Mouse (Mus musculus) midbrain, embryonic 16.5 days (tissue): ENCODE measurements around the gene Nol10. TPM values are rescaled to one million over a fixed set of nuclear protein-coding genes. Genes with fewer than 3 reads are reported as not detected.

Experiments
- ATAC-seq: fragments of 200-750 bp; cut with Nextera tagmentation; 2 replicates; pipeline ENCODE4 v1.8.0; 2017; ENCODE audit warnings: moderate TSS enrichment
- H3K27ac ChIP-seq: fragments of 300-500 bp; sonication (generic); 2 replicates; pipeline ENCODE4 v1.5.1; 2014; ENCODE audit warnings: mild to moderate bottlenecking, low read length, mixed read lengths
- H3K27me3 ChIP-seq: fragments of 300-500 bp; sonication (generic); 2 replicates; pipeline ENCODE4 v1.6.1; 2014; ENCODE audit warnings: low read depth, low read length, mixed read lengths; ENCODE audit not compliant: control insufficient read depth, insufficient read depth
- H3K36me3 ChIP-seq: fragments of 300-500 bp; sonication (generic); 2 replicates; pipeline ENCODE4 v1.6.1; 2014; ENCODE audit warnings: mild to moderate bottlenecking, low read length, moderate library complexity, mixed read lengths; ENCODE audit not compliant: control insufficient read depth, insufficient read depth
- H3K4me1 ChIP-seq: fragments of 300-500 bp; sonication (generic); 2 replicates; pipeline ENCODE4 v1.6.1; 2014; ENCODE audit warnings: mild to moderate bottlenecking, low read length, mixed read lengths; ENCODE audit not compliant: control insufficient read depth, insufficient read depth
- H3K4me2 ChIP-seq: fragments of 300-500 bp; sonication (generic); 2 replicates; pipeline ENCODE4 v1.6.1; 2014; ENCODE audit warnings: mild to moderate bottlenecking, low read length, mixed read lengths
- H3K4me3 ChIP-seq: fragments of 300-500 bp; sonication (generic); 2 replicates; pipeline ENCODE4 v1.5.1; 2014; ENCODE audit warnings: low read depth, mild to moderate bottlenecking, low read length, moderate library complexity, mixed read lengths
- H3K9ac ChIP-seq: fragments of 300-500 bp; sonication (generic); 2 replicates; pipeline ENCODE4 v1.6.1; 2014; ENCODE audit warnings: low read depth, low read length, mixed read lengths
- H3K9me3 ChIP-seq: fragments of 300-500 bp; sonication (generic); replicated peaks from 2 replicates; pipeline ENCODE4 v1.6.1; 2014; ENCODE audit warnings: mild to moderate bottlenecking, low read length, mixed read lengths; ENCODE audit not compliant: control insufficient read depth, poor library complexity, severe bottlenecking
- WGBS: fragments of 180-500 bp; shearing (Covaris S2); extraction: QIAGEN DNeasy Blood & Tissue Kit; methylation state at CpG from one replicate; pipeline ENCODE4 v1.1.7; 2014; 5-methylcytosine and 5-hydroxymethylcytosine counted together
- polyA plus RNA-seq: library from polyadenylated mRNA; unstranded; fragments of >200 nt; fragmentation: Nextera tagmentation; extraction: Ambion mirVana; gene quantifications from 2 replicates; pipeline ENCODE4 v1.2.1, GENCODE M21; 2015

Nol10 gene
- polyA plus RNA-seq, 1 experiment from 2014 or later: 22.3 TPM

DNA sequence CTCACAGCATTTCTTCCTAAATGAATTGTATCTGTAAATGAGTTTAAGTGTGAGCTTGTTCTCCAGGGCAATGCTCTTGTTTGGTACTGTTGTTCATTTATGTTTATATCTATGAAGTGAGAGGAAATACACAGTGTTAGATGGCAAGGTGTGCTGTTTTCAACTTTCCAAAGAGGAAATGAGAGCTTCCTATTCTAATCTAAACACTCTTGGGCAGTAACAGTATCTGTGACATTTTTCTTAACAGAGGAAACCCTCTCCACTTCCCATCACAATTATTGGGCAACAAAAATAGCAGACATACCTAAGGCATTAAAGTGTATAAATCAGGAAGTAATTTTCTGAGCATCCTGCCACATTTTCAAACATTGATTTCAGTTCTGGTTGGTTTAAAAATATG, 41.8 kb downstream of the Nol10 start:
- no peaks in the 10 kb centered on the region for H3K9me3 ChIP-seq
- no peak overlapping the region for H3K27ac ChIP-seq
- no peaks in the 10 kb centered on the region for H3K4me1 ChIP-seq
- H3K36me3 ChIP-seq: 0 out of 2 replicates have a peak, but pooled peaks cover 2% of the 10 kb centered on the region
- no peak overlapping the region for H3K4me3 ChIP-seq
- no peak overlapping the region for H3K4me2 ChIP-seq
- H3K27me3 ChIP-seq: no peaks in the 10 kb centered on the region
- no peak for ATAC-seq
- no peak overlapping the region for H3K9ac ChIP-seq

DNA sequence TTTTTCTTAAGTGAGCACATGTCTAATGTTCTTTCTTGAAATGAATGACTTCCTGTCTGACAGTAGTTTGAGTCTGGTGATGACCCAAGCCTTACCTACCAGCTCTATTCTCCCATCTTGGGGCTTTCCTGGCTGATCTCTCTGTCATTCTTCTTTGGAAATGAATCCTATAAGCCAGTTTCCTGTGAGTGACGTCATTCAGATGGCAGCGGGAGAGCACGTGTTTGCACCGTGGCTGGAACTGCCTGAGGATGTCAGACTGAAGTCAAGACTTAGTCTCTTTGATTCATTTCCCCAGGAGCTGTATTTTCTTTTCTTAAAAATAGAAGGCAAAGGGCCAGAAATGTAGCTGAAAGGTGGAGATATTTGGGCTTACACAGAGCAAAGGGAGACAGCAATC, 42.3 kb downstream of the Nol10 start:
- H3K4me1 ChIP-seq: no peaks in the 10 kb centered on the region
- H3K27ac ChIP-seq: no peak overlapping the region
- no peaks in the 10 kb centered on the region for H3K27me3 ChIP-seq
- no peaks in the 10 kb centered on the region for H3K9me3 ChIP-seq
- H3K36me3 ChIP-seq: 0 out of 2 replicates have a peak, but pooled peaks cover 2% of the 10 kb centered on the region
- no peak overlapping the region for H3K4me2 ChIP-seq
- whole genome bisulfite sequencing: 72% methylated on average over 4 of the region's 4 CpGs
- no peak overlapping the region for H3K4me3 ChIP-seq
- ATAC-seq: no peak
- no peak overlapping the region for H3K9ac ChIP-seq

DNA sequence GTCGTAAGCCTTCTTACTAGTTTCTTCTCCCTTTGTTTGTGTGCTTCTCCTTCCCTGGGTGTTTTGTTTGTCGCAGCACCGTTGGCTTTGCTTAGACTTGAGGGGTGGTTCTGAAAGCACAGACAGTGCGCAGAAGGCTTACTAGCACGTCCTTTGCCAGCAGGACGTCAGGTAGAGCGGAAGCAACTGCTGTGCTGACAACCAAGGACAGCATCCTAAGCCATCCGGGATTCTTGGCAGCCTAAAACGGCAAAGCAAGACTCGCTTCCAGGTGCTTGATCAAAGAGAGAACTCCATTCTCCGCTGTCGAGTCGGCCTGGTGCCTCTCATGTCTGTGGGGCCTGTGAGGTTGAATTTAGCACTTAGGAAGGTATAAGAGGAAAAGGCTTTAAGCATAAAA, 44.9 kb downstream of the Nol10 start:
- Histone ChIP-seq H3K27me3 (no peaks in the 10 kb centered on the region), H3K27ac (no peak overlapping the region), H3K36me3 (no peaks in the 10 kb centered on the region), H3K9me3 (no peaks in the 10 kb centered on the region), H3K4me2 (no peak overlapping the region), H3K4me1 (no peaks in the 10 kb centered on the region), H3K4me3 (no peak overlapping the region), H3K9ac (no peak overlapping the region)
- no peak for ATAC-seq
- 77% methylated on average over 13 of the region's 13 CpGs for WGBS

DNA sequence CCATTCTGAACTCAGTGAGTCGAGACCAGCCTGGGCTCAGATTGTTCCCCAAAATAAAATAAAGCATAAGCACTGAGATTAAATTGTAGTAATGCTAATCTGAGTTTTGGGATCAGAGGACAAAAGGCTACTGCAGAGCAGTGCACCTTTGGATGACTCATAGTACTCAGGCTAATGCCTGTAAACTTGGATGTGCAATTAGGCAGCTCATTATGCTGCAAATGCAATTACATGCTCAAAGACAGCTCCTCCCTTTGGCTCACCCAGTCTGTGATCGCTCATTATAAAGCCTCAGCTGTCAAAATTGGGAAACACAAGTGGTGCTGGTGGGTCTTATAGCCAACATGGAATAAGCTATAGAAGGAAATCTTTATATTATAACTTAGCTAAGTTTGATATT, 48.9 kb downstream of the Nol10 start:
- no peaks in the 10 kb centered on the region for H3K9me3 ChIP-seq
- H3K36me3 ChIP-seq: no peaks in the 10 kb centered on the region
- H3K4me2 ChIP-seq: no peak overlapping the region
- no peak overlapping the region for H3K9ac ChIP-seq
- WGBS: 56% methylated on average over 2 of the region's 2 CpGs
- H3K27me3 ChIP-seq: no peaks in the 10 kb centered on the region
- no peak overlapping the region for H3K27ac ChIP-seq
- H3K4me3 ChIP-seq: no peak overlapping the region
- no peaks in the 10 kb centered on the region for H3K4me1 ChIP-seq
- ATAC-seq: no peak

DNA sequence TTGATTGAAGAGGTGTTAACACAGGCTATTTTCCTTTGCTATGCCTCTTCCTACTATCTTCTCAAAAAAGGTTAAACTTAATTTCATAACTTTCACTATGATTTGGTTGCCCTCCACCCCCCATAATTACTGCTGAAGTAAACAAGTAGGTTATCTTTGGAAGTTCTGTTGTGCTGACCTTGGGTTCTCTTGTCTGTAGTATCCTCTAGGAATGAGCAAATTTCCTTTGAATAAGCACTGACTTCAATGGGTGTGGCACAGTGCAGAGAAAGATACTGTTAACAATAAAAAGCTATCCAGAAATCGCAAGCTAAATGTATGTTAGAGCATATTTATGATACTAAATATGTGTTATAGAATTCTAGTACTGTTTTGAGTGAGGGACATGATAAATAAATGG, 53.2 kb downstream of the Nol10 start:
- ATAC-seq: no peak
- Histone ChIP-seq H3K4me3 (no peak overlapping the region), H3K9ac (no peak overlapping the region), H3K36me3 (peaks cover 11% of the 10 kb centered on the region), H3K9me3 (no peaks in the 10 kb centered on the region), H3K4me1 (no peaks in the 10 kb centered on the region), H3K4me2 (no peak overlapping the region), H3K27me3 (no peaks in the 10 kb centered on the region), H3K27ac (no peak overlapping the region)
- 98% methylated on average over 1 of the region's 1 CpGs for WGBS

DNA sequence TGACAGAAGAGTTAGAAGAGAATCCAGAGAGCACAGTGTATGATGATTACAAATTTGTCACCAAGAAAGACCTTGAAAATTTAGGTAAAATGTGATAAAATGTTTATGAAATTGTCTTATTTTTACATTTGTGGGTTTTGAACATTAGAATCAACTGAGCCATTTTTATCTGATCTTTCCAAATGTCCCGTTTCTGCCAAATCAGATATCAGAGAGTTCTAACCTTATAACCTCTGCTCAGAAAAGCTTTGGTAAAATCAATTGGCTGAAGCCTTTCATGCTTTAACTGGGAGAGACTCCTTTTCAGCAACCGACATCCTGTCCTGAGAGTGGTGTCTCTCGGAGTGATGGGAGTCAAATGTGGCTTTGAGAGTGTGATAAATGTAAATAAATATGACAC, 53.9 kb downstream of the Nol10 start:
- no peaks in the 10 kb centered on the region for H3K9me3 ChIP-seq
- H3K36me3 ChIP-seq: peaks cover 14% of the 10 kb centered on the region
- no peaks in the 10 kb centered on the region for H3K4me1 ChIP-seq
- 86% methylated on average over 3 of the region's 3 CpGs for WGBS
- H3K27ac ChIP-seq: no peak overlapping the region
- no peak overlapping the region for H3K4me3 ChIP-seq
- H3K27me3 ChIP-seq: no peaks in the 10 kb centered on the region
- H3K9ac ChIP-seq: no peak overlapping the region
- no peak overlapping the region for H3K4me2 ChIP-seq
- ATAC-seq: no peak

DNA sequence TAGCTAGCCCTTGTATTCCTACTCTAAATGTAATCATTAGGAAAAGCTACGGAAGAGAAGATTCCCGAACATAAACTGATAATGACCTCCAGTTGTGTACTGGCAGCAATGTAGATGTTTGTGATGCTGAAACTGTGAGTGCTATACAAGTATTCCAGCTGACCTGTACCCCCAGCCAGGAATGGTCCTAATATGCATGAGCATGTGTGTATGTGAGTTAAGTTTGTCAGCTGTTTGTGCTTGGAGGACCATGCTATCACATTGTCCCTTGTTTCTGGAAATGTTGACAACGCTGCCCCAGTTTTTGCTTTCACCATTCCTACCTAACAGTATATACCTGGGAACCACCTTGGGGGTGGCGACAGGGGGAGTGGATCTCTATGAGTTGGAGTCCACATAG, 55.7 kb downstream of the Nol10 start:
- Histone ChIP-seq H3K4me1 (no peaks in the 10 kb centered on the region), H3K4me2 (no peak overlapping the region), H3K27me3 (no peaks in the 10 kb centered on the region), H3K9ac (no peak overlapping the region), H3K4me3 (no peak overlapping the region), H3K36me3 (peaks cover 14% of the 10 kb centered on the region), H3K9me3 (no peaks in the 10 kb centered on the region), H3K27ac (no peak overlapping the region)
- ATAC-seq: no peak
- 97% methylated on average over 4 of the region's 4 CpGs for WGBS

DNA sequence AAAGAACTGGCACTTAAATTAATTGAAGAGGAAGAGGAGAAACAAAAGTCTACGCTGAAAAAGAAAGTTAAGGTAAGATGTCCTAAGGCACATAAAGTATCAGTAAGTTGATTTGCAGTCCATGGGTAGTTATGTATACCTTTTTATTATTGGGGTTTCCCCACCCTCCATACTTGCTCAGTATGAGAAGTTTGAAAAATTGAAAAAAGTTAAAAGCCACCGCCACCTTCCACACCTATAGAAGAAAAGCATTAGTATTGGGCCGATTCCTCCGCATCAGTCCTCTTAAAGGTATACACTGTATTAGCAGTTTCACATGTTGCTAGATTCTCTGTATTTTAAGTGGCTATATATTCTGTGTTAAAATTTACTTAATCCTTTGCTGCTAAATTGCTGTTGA, 58.6 kb downstream of the Nol10 start:
- Histone ChIP-seq H3K27me3 (no peaks in the 10 kb centered on the region), H3K9me3 (no peaks in the 10 kb centered on the region), H3K4me2 (no peak overlapping the region), H3K9ac (no peak overlapping the region), H3K27ac (no peak overlapping the region), H3K36me3 (peaks cover 17% of the 10 kb centered on the region), H3K4me3 (no peak overlapping the region), H3K4me1 (no peaks in the 10 kb centered on the region)
- no peak for ATAC-seq
- WGBS: 97% methylated on average over 4 of the region's 4 CpGs

DNA sequence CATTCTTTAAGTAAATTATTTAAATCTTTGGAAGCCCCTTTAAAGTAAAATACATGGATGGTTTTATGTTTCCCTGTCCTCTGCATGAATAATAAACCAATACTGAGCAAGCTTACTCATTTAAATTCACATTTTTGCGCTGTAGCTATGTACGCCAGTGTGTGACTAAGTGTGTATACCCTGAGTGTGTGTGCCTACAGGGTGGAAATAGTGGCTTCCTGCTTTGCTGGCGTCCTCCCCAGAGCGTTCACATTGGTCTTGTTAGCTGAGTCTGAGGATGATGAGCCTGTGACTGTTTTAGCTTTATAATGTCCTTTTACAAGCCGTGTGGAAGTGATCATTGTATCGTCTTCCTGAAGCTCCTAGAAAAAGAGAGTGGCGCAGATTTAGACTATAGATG, 60.1 kb downstream of the Nol10 start:
- ATAC-seq: no peak

DNA sequence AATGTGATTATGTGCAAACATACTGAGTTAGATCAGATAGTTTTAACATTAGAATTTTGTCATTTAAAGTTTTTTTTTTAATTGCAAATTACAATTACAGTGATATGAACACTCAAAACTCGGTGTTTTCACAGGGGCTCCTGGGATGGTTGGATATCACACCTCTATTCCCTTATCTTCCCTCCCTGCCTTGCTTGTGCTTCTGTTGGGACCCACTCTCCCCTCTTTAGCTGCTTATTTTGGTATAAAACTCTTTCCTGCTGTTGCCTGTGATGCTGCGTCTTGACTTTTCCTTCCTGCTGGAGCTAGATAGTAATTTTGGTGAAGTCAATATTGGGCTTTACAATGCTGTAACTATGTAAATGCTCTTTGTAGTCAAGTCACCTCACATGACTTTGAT, 63.0 kb downstream of the Nol10 start:
- H3K4me1 ChIP-seq: no peaks in the 10 kb centered on the region
- H3K9ac ChIP-seq: no peak overlapping the region
- no peaks in the 10 kb centered on the region for H3K9me3 ChIP-seq
- no peak overlapping the region for H3K27ac ChIP-seq
- no peaks in the 10 kb centered on the region for H3K27me3 ChIP-seq
- H3K36me3 ChIP-seq: peaks cover 6% of the 10 kb centered on the region; the same call in 1 of the 2 replicates
- no peak for ATAC-seq
- no peak overlapping the region for H3K4me2 ChIP-seq
- no peak overlapping the region for H3K4me3 ChIP-seq
- WGBS: 93% methylated on average over 2 of the region's 2 CpGs

More for the DNA sequence above, 60.1 kb downstream of the Nol10 start:
- Histone ChIP-seq H3K27ac (no peak overlapping the region), H3K4me1 (no peaks in the 10 kb centered on the region), H3K9ac (no peak overlapping the region), H3K36me3 (peaks cover 16% of the 10 kb centered on the region), H3K4me2 (no peak overlapping the region), H3K4me3 (no peak overlapping the region), H3K9me3 (no peaks in the 10 kb centered on the region), H3K27me3 (no peaks in the 10 kb centered on the region)
- 91% methylated on average over 7 of the region's 7 CpGs for WGBS
